ENCODE assay signal across 9 mouse cellular contexts in the genomic region with DNA sequence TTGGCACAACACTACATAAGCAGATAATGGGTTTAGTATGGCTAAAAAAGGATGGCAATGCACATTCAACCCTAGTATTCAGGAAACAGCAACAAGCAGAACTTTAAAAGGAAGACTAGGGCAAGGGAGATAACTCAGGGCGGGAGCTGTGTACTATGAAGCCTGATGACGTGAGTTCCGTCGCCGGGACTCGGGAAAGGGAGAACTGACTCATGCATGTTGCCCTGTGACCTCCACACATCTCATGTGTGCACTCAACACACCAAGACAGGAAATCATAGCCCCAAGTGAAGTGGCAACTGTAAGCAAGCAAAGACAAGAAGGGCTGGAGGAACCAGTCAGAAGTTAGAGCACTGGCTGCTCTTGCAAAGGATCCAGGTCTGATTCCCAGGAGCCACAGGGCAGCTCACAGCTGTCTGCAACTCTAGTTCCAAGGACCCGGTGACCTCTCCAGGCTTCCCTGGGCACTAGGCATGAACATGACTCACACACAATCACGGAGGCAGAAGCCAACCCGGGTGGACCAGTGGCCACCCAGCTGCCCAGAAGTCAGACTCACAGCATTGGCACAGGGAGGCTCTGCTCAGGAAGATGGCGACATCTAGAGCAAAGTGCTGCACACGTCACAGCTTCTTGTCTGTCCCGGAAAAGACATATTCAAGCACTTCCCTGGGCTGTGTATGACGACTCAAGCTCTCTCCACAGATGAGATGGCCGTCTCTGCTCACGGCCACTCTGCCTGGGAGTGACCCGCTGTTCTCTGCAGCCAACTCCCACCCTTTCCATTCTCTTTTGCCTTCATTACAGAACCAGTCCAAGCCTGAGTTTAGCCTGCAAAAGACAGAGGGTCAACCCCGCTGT. TPM values are rescaled to one million over a fixed set of nuclear protein-coding genes. Genes with fewer than 3 reads are reported as not detected.
DNase-seq lines count a peak whose midpoint lies in the region; ATAC-seq lines count a peak whose summit lies in the region.
"Had no signal": no experiment of that assay in that cellular context is flagged by ENCODE, and none has a peak within 500 bp of the region (broad histone marks: within the 10 kb centered on the region; RNA-seq: fewer than 3 reads in every experiment).

No protein-coding gene starts in this region.

- H3K36me3 ChIP-seq in kidney, embryonic 15.5 days, result no peaks in the 10 kb centered on the region
- no peaks in the 10 kb centered on the region for H3K36me3 ChIP-seq in limb, embryonic 10.5 days
- H3K36me3 ChIP-seq: heart, embryonic 15.5 days had no signal

- no peak overlapping the region for H3K4me3 ChIP-seq in kidney, embryonic 15.5 days (replicated peaks)
- H3K4me3 ChIP-seq in limb, embryonic 10.5 days, result no peak overlapping the region
- H3K4me3 ChIP-seq: heart, embryonic 15.5 days had no signal

- H3K27ac ChIP-seq in kidney, embryonic 15.5 days, result no peak overlapping the region
- H3K27ac ChIP-seq in limb, embryonic 10.5 days, result no peak overlapping the region
- H3K27ac ChIP-seq: heart, embryonic 15.5 days had no signal

- no peaks in the 10 kb centered on the region for H3K27me3 ChIP-seq in kidney, embryonic 15.5 days
- no peaks in the 10 kb centered on the region for H3K27me3 ChIP-seq in limb, embryonic 10.5 days (ENCODE audit: low read depth, poor library complexity, severe bottlenecking)
- H3K27me3 ChIP-seq: heart, embryonic 15.5 days had no signal

- peaks cover 35% of the 10 kb centered on the region for H3K4me1 ChIP-seq in kidney, embryonic 15.5 days
- H3K4me1 ChIP-seq in limb, embryonic 10.5 days, result peaks cover 10% of the 10 kb centered on the region; the same call in 1 of the 2 replicates

- ATAC-seq in kidney, embryonic 15.5 days (replicated peaks; ENCODE audit: low FRiP score), result no peak
- ATAC-seq in neutrophil, adult 5-6 weeks (ENCODE audit: extremely low read depth, insufficient number of reproducible peaks, low FRiP score, poor library complexity, severe bottlenecking), result peak; percentile 80

- H3K9me3 ChIP-seq in kidney, embryonic 15.5 days (replicated peaks), result no peaks in the 10 kb centered on the region
- H3K9me3 ChIP-seq in limb, embryonic 10.5 days (replicated peaks), result no peaks in the 10 kb centered on the region
- H3K9me3 ChIP-seq: heart, embryonic 15.5 days had no signal

- WGBS in kidney, embryonic 15.5 days, result 77% methylated on average over 17 of the region's 17 CpGs
- 91% methylated on average over 17 of the region's 17 CpGs for WGBS in limb, embryonic 10.5 days

- no peak overlapping the region for H3K9ac ChIP-seq in kidney, embryonic 15.5 days
- H3K9ac ChIP-seq: heart, embryonic 15.5 days had no signal

- H3K4me2 ChIP-seq in kidney, embryonic 15.5 days, result no peak overlapping the region
- H3K4me2 ChIP-seq: heart, embryonic 15.5 days had no signal

- peak; percentile 39 to 55 for DNase-seq in kidney, postnatal 36 days
- peak; percentile 85 for DNase-seq in adipocyte (ENCODE audit: low spot score)
- DNase-seq in gastrocnemius, postnatal 10 days, result peak; percentile 27
- DNase-seq in frontal cortex, adult 2 months (ENCODE audit: extremely low spot score in 1 of 2, low spot score in 1 of 2), result no peak
- DNase-seq in limb, embryonic 10.5 days (ENCODE audit: low spot score), result no peak
- no peak for DNase-seq in spleen, adult 12 weeks (ENCODE audit: low spot score)

RNA-seq across cellular contexts. Expression of gene Ina, which starts 35.3 kb away (rescaled TPM):
- polyA plus RNA-seq in kidney, embryonic 15.5 days (2015; fragmentation: Nextera tagmentation; extraction: Ambion mirVana), result 1.8 and 4.4 TPM in 2 replicates
- total RNA-seq in gastrocnemius, postnatal 10 days (2021), result under 1 TPM; 0.38 to 0.40 TPM
- total RNA-seq in neutrophil, adult 5-6 weeks (2017), result 0.23 TPM in 1 of 2 replicates, not detected in the other
- 93.5 and 103 TPM in 2 replicates for polyA plus RNA-seq in frontal cortex, adult 2 months (2012; rRNA removed)
- polyA plus RNA-seq in limb, embryonic 10.5 days (2016; fragmentation: Nextera tagmentation; extraction: Ambion mirVana), result 0.11 and 0.15 TPM in 2 replicates

RNA-seq across cellular contexts. Expression of gene Nt5c2, which starts 35.8 kb away (rescaled TPM):
- 79.6 and 81.5 TPM in 2 replicates for polyA plus RNA-seq in kidney, embryonic 15.5 days (2015; fragmentation: Nextera tagmentation; extraction: Ambion mirVana)
- total RNA-seq in gastrocnemius, postnatal 10 days (2021), result 10 to 100 TPM; 33.4 to 34.7 TPM
- 79.9 and 87.5 TPM in 2 replicates for total RNA-seq in neutrophil, adult 5-6 weeks (2017)
- 49.8 and 53.3 TPM in 2 replicates for polyA plus RNA-seq in frontal cortex, adult 2 months (2012; rRNA removed)
- 75.4 and 89.8 TPM in 2 replicates for polyA plus RNA-seq in limb, embryonic 10.5 days (2016; fragmentation: Nextera tagmentation; extraction: Ambion mirVana)

Comparison
In these comparisons a context has a peak if more than half of its experiments do, and no peak if none do; other contexts are left out.
1. DNase-seq: peak in kidney, postnatal 36 days (2 of 2), adipocyte (single experiment) and gastrocnemius, postnatal 10 days (single experiment); none in frontal cortex, adult 2 months (0 of 2), limb, embryonic 10.5 days (single experiment) and spleen, adult 12 weeks (single experiment).
2. RNA of gene Ina, which starts 35.3 kb away (polyA plus RNA-seq): 93.5 to 103 TPM in frontal cortex, adult 2 months; 1.8 to 4.4 TPM in kidney, embryonic 15.5 days and 0.11 to 0.15 TPM in limb, embryonic 10.5 days; every median in the first group is over 10 times any median in the second.